Mouse (Mus musculus): ENCODE measurements at regions not wholly inside any gene's neighbourhood (a gene's known extent, or its start where the extent isn't known, plus 50 kb on each side); places are given as distances from the start of the nearest gene placed in this dataset.

DNA sequence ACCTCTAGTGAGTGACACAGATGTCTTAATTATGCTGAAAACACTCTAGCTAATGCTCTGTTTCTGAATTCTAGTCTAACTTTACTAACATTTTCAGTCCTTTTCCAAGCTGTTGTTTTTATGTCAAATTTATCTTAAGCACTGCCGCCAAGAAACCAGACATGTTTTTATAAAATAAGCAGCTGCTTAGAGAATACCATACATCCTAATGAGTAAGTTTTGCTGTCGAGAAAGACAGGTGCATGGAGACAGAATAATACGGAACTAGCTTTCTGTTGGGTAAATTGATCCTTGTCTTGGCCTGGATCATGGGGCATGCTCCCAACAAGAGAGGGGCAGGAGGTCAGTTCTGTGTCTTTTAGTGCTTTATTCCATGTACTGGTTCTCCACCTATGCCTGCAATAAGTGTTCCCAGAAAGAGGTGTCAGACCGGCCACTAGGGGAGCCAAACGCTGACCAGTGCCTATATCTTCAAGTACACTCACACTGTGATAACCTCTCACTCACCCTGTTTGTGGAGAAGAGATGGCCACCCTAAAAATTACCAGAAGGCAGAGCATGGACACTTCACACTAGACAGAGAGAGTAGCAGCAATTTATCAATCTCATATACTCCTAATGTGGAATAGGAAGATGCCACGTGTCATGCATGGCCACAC, 366.0 kb upstream of the 2610301B20Rik start:
- TF ChIP-seq TBP (conservative IDR thresholded peaks at IDR 0.05; ENCODE audit: low read depth, low read length) (no peak), USF2 (conservative IDR thresholded peaks at IDR 0.05; ENCODE audit: low read depth, low read length) (no peak), CTCF (conservative IDR thresholded peaks at IDR 0.05 in 1 of 2, IDR thresholded peaks at IDR 0.05 in 1 of 2; ENCODE audit: low read depth in 2 of 2, low read length in 2 of 2) (peak; percentile 55 to 71; a peak in 3 of 4 replicates), RAD21 (IDR thresholded peaks at IDR 0.05; ENCODE audit: low read depth, low read length) (peak; percentile 50), SMC3 (IDR thresholded peaks at IDR 0.05; ENCODE audit: low read depth, low read length) (peak; percentile 40; the same call in 1 of the 2 replicates)
- Histone ChIP-seq H3K27me3 (replicated peaks) (no peaks in the 10 kb centered on the region), H3K36me3 (replicated peaks in 1 of 2; ENCODE audit: control insufficient read depth in 1 of 2, insufficient read depth in 1 of 2, low read length in 1 of 2) (no peaks in the 10 kb centered on the region), H3K79me2 (replicated peaks; ENCODE audit: control insufficient read depth, extremely low read depth, insufficient read depth, poor library complexity, severe bottlenecking) (no peaks in the 10 kb centered on the region), H3K9ac (ENCODE audit: insufficient read depth, low read depth) (no peak overlapping the region), H3K9me3 (replicated peaks; ENCODE audit: low read length) (no peaks in the 10 kb centered on the region), H3K27ac (ENCODE audit: insufficient read depth, low read depth) (no peak overlapping the region), H3K4me1 (ENCODE audit: control insufficient read depth in 1 of 2, insufficient read depth in 2 of 2) (peaks cover 0 to 5% of the 10 kb centered on the region in 2 experiments; a peak in 2 of 4 replicates), H3K4me3 (replicated peaks in 1 of 3; ENCODE audit: low read depth in 2 of 3, low read length in 2 of 3, poor library complexity in 1 of 3) (no peak overlapping the region), H3K4me2 (ENCODE audit: insufficient read depth, low read depth, poor library complexity, severe bottlenecking) (no peak overlapping the region)
- dilution Hi-C loops (cut with MboI; ENCODE audit: extremely low pct_ligation_motif_present, extremely low pct_unique_long_range_greater_than_20kb, low sequenced_read_pairs) (no loop called here), in situ Hi-C loops (cut with MboI; ENCODE audit: low pct_ligation_motif_present, low pct_unique_long_range_greater_than_20kb, low sequenced_read_pairs) (no loop called here)
- peak; percentile 29 for DNase-seq (ENCODE audit: extremely low read depth)

DNA sequence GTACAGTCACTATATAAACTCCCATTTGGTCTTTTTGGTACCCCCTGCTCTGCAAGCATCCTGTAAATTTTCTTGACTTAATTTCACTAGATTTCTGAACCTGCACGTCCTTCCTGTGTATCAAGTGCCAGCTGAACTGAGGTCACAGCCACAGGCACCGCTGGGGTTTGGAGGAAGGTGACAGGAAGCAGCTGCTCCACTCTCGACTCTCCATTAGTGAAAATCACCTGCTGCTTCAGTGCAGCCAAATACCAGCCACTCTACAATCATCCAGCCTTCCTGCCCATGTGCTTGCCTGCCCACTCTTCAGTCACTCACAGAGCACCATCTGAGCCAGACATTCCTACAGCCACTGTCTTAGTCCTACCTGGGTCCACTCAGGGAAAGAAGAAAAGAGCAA, 364.3 kb upstream of the 2610301B20Rik start:
- H3K4me2 ChIP-seq (ENCODE audit: insufficient read depth, low read depth, poor library complexity, severe bottlenecking): no peak overlapping the region
- H3K79me2 ChIP-seq (replicated peaks; ENCODE audit: control insufficient read depth, extremely low read depth, insufficient read depth, poor library complexity, severe bottlenecking): no peaks in the 10 kb centered on the region
- H3K9me3 ChIP-seq (replicated peaks; ENCODE audit: low read length): no peaks in the 10 kb centered on the region
- dilution Hi-C loops (cut with MboI; ENCODE audit: extremely low pct_ligation_motif_present, extremely low pct_unique_long_range_greater_than_20kb, low sequenced_read_pairs) (no loop called here), in situ Hi-C loops (cut with MboI; ENCODE audit: low pct_ligation_motif_present, low pct_unique_long_range_greater_than_20kb, low sequenced_read_pairs) (no loop called here)
- H3K9ac ChIP-seq (ENCODE audit: insufficient read depth, low read depth): no peak overlapping the region
- no peak overlapping the region for H3K27ac ChIP-seq (ENCODE audit: insufficient read depth, low read depth)
- TF ChIP-seq USF2 (conservative IDR thresholded peaks at IDR 0.05; ENCODE audit: low read depth, low read length) (no peak), ETS1 (conservative IDR thresholded peaks at IDR 0.05; ENCODE audit: low read depth, low read length) (peak; percentile 38; the same call in 1 of the 2 replicates), ZKSCAN1 (IDR thresholded peaks at IDR 0.05; ENCODE audit: borderline replicate concordance, low read depth, low read length) (no peak), ZMIZ1 (IDR thresholded peaks at IDR 0.05; ENCODE audit: low read depth, low read length) (no peak), BHLHE40 (IDR thresholded peaks at IDR 0.05; ENCODE audit: low read depth, low read length) (peak; percentile 21; the same call in 1 of the 2 replicates)
- no peak overlapping the region for H3K4me3 ChIP-seq (replicated peaks in 1 of 3; ENCODE audit: low read depth in 2 of 3, low read length in 2 of 3, poor library complexity in 1 of 3)
- no peaks in the 10 kb centered on the region for H3K27me3 ChIP-seq (replicated peaks)
- H3K4me1 ChIP-seq (ENCODE audit: control insufficient read depth in 1 of 2, insufficient read depth in 2 of 2): peaks cover 0 to 5% of the 10 kb centered on the region in 2 experiments; a peak in 2 of 4 replicates
- DNase-seq (ENCODE audit: extremely low read depth): peak; percentile 6
- H3K36me3 ChIP-seq (replicated peaks in 1 of 2; ENCODE audit: control insufficient read depth in 1 of 2, insufficient read depth in 1 of 2, low read length in 1 of 2): no peaks in the 10 kb centered on the region

DNA sequence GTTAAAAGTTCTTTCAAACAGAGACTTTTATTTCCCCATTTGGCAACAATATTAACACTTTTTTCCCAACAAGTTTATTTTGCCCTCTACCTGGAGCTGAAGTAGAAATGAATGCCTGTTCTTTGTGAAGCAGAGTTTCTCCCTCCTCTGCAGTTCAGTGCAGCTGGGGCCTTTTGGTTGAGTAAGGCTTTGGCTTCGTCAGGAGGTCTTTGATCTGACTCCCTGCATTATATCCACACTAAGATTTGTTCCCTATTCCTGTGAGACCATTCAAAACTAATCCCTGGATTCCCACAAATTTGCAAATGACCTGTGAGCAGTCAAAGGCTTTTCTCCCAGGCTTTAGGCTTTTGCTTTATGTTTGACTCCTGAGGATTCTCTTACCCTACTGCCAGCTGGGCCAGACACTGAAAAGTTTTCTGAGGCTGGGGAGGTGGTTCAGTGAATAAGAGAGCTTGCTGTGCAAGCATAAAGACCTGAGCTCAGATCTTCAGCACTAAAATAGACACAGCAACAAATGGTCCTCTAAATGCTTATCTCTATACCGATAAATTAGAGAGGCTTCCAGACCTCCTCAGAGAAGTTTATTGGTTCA, 323.5 kb upstream of the 2610301B20Rik start:
- H3K79me2 ChIP-seq (replicated peaks; ENCODE audit: control insufficient read depth, extremely low read depth, insufficient read depth, poor library complexity, severe bottlenecking): no peaks in the 10 kb centered on the region
- dilution Hi-C loops (cut with MboI; ENCODE audit: extremely low pct_ligation_motif_present, extremely low pct_unique_long_range_greater_than_20kb, low sequenced_read_pairs) (no loop called here), in situ Hi-C loops (cut with MboI; ENCODE audit: low pct_ligation_motif_present, low pct_unique_long_range_greater_than_20kb, low sequenced_read_pairs) (loop anchor here (25.0 kb wide), 1 partner anchor 264 kb away; no protein-coding TSS in a partner anchor)
- no peak overlapping the region for H3K4me3 ChIP-seq (replicated peaks in 1 of 3; ENCODE audit: low read depth in 2 of 3, low read length in 2 of 3, poor library complexity in 1 of 3)
- H3K9ac ChIP-seq (ENCODE audit: insufficient read depth, low read depth): no peak overlapping the region
- H3K4me2 ChIP-seq (ENCODE audit: insufficient read depth, low read depth, poor library complexity, severe bottlenecking): no peak overlapping the region
- H3K27ac ChIP-seq (ENCODE audit: insufficient read depth, low read depth): no peak overlapping the region
- no peak for TF ChIP-seq NRF1 (IDR thresholded peaks at IDR 0.05; ENCODE audit: low read depth, low read length)
- no peak for TF ChIP-seq ZNF384 (IDR thresholded peaks at IDR 0.05; ENCODE audit: low read depth, low read length)
- TF ChIP-seq MAZ (IDR thresholded peaks at IDR 0.05; ENCODE audit: low read depth, low read length): no peak
- TF ChIP-seq ELF1 (IDR thresholded peaks at IDR 0.05; ENCODE audit: low read depth, low read length): no peak
- DNase-seq (ENCODE audit: extremely low read depth): no peak
- H3K9me3 ChIP-seq (replicated peaks; ENCODE audit: low read length): no peaks in the 10 kb centered on the region
- H3K27me3 ChIP-seq (replicated peaks): no peaks in the 10 kb centered on the region
- no peaks in the 10 kb centered on the region for H3K4me1 ChIP-seq (ENCODE audit: control insufficient read depth in 1 of 2, insufficient read depth in 2 of 2)
- no peaks in the 10 kb centered on the region for H3K36me3 ChIP-seq (replicated peaks in 1 of 2; ENCODE audit: control insufficient read depth in 1 of 2, insufficient read depth in 1 of 2, low read length in 1 of 2)
